Mouse (Mus musculus) T-helper 17 cell (primary cell): ENCODE measurements around the gene Tgfbr3.

Experiments used
- in situ Hi-C, 2 experiments: fragments of 300-600 bp; cut with MboI, MseI; formaldehyde crosslinking; loops; 1 replicate in 1 of 2; 2 replicates in 1 of 2; pipeline ENCODE4 v1.15.1; 2025; ENCODE audit warnings: high pct_unique_total_duplicates in 2 of 2

Tgfbr3 gene

DNA sequence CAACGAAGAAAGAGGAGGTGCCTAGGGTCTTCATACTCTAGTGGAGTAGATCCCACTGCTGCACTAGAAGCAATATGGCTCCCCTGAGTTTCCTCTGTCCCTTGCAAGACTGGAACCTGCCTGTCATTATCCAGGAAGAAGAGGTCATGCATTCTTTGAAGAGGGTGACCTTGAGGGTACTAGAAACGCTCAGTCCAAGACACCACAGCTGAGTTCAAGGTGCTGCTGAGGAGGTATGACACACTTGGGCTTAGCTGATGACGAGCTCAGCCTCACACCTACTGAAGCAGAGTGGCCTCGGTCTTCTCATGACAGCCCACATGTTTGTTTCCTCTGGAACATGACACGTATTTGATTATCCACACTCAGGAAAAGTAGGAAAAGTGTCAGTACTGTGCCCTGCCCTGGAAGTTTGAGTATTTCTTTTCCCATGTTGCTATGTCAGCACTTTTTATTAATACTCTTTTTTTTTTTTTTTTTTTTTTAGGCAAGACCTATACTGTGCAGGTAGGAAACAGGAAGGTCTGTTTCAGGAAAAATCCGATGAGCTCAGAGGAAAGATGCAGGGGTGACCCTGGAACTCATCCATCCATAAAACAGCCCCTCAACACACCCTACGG lies 176.7 kb downstream of the Tgfbr3 start:
- in situ Hi-C loops, result no loop called here

DNA sequence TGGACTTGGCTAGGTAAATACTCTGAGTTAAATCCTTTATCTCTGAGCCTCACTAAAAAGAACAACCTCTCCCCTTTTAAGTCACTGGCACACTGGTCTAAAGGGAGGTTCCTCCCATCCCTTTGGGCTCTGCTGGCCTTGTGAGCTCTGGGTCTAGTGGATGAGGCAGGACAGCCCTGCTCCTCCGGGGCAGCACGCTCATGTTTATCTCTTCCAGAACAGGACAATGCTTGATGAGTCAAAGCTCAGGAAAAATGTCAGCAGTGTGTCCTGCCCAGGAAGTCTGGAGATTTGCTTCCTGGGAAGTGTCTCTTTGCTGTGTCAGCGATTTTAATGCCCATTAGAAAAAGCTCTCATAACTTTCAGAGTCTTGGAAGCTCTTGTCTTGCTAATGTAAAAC lies 177.6 kb downstream of the Tgfbr3 start:
- in situ Hi-C loops, result no loop called here

DNA sequence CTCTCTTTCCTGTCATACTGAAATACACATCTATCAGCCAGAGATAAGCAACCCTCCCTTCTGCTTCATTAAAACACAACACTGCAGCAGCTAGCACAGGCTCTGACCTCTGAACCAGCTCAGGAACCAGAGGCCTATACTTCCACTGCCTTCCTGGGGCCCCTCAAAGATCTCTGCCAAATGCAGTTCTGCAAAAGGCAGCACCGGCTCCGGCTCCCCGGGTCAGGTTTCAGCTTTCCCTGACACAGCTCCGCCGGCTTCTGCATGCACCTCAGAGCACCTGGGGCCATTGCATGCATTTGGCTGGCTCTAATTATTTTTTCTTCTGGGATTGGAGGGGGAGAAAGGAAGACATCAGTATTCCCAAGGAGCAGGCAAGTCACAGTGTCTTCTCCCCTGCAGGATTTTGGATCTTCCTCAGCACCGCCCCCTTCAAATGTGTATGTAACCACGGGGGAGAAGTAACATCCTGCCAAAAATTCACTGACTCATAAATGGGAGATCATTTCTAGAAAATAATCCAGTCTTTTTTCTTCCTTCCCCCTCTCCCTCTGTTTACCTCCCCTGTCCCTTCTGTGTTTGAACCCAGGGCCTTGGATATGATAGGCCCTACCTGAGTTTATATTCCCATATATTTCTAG lies 178.4 kb downstream of the Tgfbr3 start:
- in situ Hi-C loops, result no loop called here

DNA sequence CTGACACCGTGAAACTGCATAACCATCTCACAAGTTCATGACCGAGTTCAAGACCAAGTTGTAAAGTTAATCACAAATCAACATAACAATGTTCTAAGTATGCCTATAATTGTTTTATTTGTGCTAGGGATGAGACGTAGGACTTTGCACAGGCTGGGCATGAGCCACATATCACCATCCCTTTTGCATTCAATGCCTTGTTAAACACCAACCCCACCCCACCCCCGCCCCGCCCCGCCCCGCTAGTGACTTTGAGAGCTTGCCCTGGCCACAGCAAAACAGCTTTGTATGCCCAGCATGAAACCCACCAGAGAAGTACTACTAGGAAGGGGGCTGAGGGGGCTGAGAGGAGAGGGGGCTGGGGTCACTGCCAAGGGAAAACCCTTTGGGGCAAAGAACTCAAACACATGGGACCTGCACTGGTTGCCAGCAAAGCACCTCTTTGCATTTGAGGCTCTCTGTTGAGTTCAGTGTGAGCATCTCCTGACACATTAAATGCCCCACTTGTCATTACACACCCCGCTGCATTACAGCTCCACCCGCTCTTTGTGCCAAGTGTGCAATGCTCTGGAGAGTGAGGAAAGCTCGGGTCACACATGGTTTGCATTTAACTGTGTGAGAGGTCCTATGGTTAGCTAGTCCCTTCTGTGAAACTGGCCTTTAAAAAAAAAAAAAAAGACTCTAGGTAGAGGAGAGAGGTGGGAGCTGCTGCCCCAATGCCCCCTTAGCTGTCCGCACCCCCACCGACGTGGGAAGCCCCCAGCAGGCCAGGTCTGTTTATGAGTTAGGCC lies 179.1 kb downstream of the Tgfbr3 start:
- in situ Hi-C loops, result no loop called here

DNA sequence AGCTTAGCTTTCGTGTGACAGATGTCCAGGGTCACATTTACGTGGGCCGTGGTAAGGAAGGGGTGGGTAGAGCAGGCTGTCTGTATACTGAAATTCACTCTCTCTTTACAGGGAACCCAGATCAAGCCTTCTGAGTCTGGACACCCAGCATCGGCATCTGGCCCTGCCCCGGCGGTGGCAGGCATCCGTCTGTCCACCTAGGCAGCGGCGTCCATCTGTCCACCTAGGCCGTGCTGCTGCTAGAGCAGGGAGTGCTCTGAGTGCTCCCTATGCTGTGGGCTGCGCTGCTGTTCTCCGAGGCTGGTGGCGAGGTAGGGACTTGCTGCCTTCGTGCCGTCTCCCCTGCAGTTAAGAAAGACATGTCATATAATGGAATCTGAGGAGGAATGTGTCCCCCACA lies 180.0 kb downstream of the Tgfbr3 start:
- in situ Hi-C loops, result no loop called here

DNA sequence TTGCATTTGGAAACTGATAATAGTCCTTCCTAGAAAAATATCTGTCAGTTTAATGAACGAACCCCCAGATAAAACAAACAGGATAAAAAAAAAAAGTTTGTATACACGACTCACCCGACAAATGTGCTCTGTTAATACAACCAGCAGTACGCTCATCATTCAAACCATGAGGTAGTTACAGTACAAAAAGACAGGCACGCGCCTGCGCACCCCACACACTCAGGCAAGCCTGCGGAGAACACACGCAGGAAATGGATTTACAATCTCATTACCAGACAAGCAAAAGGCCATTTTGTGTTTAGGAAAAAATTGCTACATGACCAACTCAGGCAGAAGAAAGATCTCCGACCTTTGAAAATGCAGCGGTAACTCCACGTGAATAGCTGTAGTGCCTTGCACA lies 182.6 kb downstream of the Tgfbr3 start:
- in situ Hi-C loops, result no loop called here

DNA sequence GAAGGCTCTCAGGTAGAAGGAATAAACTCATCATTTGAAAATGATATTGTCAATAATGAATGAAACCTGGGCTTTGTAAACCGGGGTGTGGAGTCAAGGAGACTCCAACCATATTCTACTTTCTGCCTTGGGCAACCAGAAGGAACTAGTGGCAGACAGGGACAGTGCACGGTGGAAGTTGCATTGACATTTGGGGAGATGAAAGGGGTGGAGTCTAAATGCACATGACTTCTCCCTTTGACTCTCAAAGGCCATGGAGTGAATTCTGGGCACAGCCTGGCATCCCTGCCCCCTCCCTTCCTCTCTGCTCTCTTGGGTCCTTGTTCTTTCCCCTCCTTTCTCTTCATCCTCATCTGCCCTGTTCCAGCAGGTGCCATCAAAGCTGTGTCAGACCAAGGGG lies 183.3 kb downstream of the Tgfbr3 start:
- in situ Hi-C loops, result no loop called here

DNA sequence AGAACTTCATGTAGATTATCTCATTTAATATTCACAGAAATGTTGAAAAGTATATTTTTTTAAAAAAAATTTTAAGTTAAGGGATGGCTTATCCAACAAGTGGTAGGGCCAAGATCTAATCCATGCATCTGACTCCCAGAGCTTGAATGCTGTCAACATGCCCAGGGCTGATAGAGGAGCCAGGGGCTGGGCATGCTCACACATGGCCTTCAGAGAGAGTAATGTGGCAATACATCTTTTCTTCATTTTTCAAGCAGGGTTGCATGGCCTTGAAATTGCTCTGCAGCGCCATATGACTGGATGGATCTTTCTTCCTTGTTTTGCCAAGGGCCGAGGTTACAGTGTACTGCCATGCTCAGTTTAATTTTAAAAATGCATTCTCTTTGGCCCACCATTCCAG lies 185.8 kb downstream of the Tgfbr3 start:
- in situ Hi-C loops, result no loop called here

DNA sequence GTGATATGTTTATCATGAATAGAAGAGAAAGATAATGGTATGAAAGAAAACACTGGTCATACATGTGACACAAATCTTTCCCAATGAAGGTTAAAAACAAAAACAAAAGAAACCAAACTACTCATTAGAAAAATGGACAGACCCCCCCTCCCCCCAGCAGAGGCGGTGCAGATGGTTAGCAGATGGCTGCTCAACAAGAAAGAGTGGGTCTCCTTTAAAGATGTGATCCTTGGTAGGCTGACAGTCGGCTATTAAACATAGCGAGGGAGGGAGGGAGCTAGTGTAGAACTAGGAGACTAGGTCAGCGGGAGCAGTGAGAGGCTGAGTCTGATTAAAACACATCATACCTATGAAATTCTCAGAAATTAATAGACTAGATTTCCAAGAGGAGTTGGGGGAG lies 186.5 kb downstream of the Tgfbr3 start:
- in situ Hi-C loops, result no loop called here

DNA sequence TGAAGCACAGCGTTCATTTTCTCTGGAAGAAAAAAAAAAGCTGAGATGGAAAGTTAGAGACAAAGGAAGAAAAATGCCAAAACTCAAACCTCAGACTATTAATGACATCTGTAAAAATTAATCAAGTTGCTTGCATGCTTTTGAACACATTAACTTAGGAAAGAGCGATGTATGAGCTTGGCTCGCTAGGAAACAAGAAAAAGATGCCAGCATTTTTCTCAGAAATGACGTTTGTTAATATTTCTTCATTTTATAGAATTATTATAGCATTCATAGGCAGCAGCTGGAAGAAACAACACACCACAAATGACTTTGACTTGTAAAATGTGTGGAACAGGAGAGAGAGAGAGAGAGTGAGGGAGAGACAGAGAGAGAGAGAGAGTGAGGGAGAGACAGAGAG lies 187.7 kb downstream of the Tgfbr3 start:
- in situ Hi-C loops, result no loop called here

DNA sequence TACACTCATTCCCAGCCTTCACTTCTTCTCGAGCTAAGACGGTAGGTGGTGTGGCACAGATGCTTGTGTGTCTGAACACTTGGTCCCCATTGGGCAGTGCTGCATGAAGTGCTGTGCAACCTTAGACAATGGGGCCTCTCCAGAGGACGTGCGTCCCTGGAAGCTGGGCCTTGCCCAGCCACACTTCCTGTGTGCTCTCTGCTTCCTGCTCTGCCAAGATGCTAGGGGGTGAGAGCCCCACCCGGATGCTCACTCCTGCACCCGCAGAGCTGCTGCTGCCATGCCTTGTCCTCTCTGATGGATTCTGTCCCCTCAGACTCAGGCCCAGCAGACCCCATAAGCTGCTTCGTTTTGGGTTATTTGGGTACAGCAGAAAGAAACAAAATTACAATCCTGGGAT lies 188.3 kb downstream of the Tgfbr3 start:
- in situ Hi-C loops, result no loop called here

DNA sequence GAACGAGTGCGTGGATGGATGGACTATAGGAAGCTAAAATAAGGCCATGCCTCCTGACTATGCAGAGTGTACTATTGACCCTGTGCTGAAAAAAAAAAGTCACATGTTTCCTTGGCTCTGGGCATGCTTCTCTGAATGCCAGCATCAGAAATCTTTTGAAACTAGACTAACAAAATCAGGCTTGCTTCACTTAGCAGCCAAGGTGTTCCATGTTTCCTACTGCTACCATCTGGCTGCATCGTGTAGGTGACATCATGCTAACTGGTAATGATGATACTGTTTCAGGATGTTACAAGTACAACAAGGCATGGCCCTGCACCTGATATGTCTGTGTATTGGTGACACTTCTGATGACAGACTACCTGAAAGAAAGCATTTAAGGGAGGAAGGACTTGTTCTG lies 189.8 kb downstream of the Tgfbr3 start:
- in situ Hi-C loops, result no loop called here

DNA sequence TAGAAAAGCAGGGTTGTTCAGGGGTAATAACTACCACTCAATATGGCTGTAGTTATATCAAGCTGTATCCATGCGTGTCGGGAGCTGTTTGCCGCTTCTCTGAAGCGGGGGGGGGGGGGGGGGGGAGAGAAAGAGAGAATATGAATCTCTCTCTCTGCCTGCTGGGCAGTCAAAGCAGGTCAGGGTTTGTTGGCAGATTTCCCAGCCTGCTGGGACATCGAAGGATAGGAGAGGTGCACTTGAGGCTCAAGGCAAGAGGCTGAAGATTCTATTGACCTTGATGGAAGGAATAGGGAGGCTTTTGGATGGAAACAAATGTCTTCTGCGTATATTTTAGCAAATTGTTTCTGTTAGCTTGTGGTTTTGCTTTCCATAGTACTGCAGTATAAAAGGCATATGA lies 190.4 kb downstream of the Tgfbr3 start:
- in situ Hi-C loops, result no loop called here

DNA sequence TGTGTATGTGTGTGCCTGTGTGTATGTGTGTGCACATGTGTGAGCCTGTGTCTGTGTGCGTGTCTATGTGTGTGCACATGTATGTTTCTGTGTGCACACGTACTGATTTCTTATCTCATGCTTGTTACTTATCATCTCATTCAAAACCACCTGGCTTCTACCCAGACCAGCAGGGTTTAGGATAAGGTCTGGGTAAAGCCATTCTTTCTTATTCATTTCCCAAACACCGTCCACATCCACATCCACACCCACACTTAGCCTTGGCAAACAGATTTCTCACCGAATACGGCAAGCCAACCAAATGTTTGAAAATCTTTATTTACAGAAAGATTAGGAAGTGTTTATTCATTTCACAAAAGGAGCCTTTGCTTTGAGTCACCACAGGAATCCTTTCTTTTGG lies 191.4 kb downstream of the Tgfbr3 start:
- in situ Hi-C loops, result no loop called here

DNA sequence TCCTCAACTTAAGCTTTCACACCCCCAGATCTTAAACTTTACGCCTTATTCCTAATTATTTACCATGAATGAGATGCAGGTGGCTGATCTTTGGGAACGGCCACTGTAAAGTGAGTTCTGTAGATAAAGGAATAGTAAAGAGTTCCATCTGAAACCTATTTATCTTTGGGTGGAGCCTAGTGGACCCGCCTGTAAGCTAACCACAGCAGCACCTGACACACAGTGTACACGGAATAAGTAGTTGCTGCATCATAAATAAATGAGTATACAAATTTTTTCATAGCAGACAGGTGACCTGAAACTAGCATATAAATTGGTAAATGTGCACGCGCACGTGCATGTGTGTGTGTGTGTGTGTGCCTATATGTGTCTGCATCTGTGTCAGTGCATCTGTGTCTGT lies 192.1 kb downstream of the Tgfbr3 start:
- in situ Hi-C loops, result no loop called here

DNA sequence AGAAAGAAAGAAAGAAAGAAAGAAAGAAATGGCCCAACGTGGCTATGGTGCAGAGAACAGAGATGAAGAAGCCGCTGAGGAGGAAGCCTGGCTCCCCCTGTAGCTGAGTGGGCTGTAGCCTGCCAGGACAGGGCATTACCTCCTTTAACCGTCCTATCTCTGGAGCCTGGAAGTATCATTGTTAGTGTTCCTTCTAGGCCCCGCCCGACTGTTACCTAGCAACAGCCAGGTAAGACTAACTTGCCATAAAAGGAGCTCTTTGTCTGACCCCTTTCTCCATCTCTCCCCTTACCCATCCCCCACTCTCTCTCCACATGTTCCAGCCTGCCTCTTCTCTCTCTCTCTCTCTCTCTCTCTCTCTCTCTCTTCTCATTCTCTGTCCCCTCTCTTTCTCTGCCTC lies 195.2 kb downstream of the Tgfbr3 start:
- in situ Hi-C loops, result no loop called here

DNA sequence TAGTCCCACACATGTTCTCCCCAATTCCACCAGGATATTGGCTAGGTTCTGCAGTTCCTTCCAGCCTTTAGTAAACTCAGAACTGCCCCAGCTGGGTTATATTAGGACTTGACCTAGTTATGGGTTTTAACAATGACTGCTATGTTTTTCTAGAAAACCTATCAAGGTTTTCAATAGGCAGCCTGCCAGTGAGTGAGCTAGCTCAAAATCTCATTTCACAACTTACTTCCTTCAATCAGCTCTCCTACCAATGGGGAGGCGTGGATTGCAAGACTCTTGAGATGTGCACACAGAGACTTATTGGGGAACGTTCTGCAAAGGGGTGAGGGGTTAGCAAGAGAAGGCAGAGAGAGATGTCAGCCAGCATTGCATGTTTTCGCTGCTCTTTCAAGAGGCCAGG lies 196.2 kb downstream of the Tgfbr3 start:
- in situ Hi-C loops, result no loop called here

DNA sequence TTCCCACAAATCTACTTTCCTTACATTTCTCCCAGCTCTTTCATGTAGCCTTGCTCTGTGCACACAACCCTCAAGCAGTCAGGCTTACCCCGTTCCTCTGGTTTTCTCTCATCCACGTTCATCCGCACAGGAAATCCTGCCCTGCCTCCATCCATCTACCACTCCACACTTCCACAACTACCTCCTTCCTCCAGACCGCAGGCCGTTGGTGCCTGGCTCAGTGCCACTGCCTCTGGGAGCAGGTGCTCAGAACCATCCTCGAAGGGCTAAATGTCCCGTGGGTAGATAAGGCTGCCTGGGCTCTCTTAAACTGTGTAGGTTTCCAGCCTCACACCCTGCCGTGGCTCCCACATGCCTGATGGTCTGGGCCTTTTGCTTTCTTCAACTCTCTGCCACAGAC lies 197.3 kb downstream of the Tgfbr3 start:
- in situ Hi-C loops, result no loop called here

DNA sequence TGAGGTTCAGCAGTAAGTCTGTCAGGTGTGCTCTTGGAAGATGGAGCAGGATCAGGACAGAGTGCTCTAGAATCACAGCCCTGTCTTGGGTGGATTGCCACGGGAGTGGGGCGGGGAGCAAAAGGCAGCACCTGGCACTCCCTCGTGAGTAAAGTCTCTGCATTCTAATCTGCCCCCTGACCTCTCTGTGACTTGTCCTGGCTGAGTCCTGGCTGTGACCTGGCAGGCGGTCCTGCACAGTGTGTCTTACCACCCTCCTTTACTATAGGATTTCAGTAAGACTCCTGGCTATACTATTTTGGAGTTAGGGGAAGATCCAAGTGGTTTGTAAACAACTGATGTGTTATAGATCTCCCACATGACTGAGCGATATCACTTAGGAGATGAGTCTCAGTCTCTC lies 199.5 kb downstream of the Tgfbr3 start:
- in situ Hi-C loops, result no loop called here

DNA sequence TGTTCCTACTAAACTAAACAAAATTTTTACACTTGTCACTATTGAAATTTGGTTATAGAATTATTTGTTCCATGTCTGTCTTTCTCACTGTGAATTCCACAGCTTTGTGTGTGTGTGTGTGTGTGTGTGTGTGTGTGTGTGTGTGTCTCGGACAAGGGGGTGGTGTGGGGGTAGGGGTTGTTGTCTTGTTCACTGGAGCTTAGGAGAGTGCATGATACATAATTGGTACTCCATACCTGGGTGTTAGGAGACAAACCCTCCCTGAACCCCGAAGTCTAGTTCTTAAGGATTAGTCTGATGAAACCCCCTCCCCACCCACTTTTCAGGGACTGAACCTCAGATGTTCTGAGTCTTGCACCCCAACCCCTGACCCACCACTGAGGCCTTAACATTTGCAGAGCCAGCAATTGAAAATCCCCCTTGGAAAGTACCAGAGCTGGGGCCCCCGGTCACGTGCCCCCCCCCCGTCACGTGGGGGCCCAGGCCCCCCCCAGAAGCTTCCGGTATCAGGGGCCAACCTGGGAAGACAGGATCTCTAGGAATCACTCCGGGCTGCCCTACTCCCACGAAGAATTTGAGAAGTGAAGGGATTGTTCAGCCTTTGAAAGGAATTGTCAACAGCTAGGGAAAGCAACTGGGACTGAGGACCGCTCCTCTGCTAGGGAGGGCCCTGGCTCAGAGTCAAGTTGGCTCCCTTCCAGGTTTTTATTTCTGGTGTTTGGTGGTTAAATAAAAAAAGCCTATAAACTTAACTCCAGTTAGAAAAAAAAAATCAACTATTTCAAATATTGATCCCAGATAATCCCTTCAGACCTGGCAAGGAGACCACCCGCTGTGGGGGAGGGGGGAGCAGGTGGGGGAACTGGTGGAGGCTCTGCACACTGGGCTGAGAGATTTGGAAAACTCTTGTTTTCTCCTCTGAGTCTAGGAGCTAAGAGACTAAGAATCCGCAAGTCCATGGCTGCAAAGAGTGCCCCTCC lies 201.3 kb downstream of the Tgfbr3 start:
- in situ Hi-C loops, result no loop called here

DNA sequence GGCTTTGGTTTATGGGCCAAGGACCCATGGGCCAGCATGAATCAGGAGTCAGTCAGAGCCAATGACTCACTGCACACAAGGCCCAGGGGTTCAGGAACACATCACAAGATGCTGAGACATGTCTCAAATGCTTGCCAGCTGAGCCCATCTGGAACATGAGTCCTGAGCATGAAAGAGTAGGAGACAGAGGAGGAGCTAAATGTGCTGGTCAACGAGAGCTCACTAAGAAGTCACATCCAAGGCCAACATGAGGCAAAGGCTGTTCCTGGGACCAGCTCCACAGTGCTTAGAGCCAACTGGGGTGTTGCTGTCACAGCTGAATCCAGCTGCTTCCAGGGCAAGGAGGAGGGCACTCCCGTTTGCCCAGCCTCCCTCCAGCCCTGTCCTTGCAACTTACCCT lies 202.1 kb downstream of the Tgfbr3 start:
- in situ Hi-C loops, result no loop called here

DNA sequence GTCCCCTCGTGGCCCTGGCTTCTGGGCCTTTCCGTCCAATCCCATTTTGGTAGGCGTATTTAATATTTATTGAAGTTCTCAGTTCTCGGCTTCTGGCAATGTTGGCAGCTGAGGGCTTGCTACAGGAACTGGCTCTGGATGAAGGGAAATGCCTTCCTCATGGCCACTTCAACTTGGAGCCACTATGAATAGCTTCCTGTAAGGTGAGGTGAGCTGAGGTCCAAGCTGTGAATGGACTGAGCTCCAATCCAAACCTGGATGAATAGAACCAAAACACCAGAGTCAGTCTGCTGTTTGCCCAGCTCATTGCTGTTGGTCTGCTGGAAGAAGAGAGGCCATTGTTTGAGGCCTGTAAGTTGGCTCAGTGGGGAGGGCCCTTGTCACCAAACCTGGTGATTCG lies 203.3 kb downstream of the Tgfbr3 start:
- in situ Hi-C loops, result no loop called here
